Mouse (Mus musculus): Measurements from ENCODE around the gene Ceacam16.
A peak's percentile ranks its signal among the peaks of the same experiment; 100 is the strongest.

GRCm38 (mm10) chr7:19843561-19843960, 17.5 kb downstream of the Ceacam16 start:
- peak; percentile 87 for TF ChIP-seq CTCF (conservative IDR thresholded peaks at IDR 0.05; ENCODE audit: insufficient read depth, insufficient read length, low read depth, low read length)
- TF ChIP-seq POLR2A (IDR thresholded peaks at IDR 0.05; ENCODE audit: low read depth, low read length), result no peak

All from kidney, adult 2 months (tissue).